ENCODE assay signal across 22 mouse cellular contexts in genomic region chr15:79529935-79530334, GRCm38 (mm10). TPM values are rescaled to one million over a fixed set of nuclear protein-coding genes. Genes with fewer than 3 reads are reported as not detected.
DNase-seq lines count a peak whose midpoint lies in the region; ATAC-seq lines count a peak whose summit lies in the region.
"Had no signal": no experiment of that assay in that cellular context is flagged by ENCODE, and none has a peak within 500 bp of the region (broad histone marks: within the 10 kb centered on the region; RNA-seq: fewer than 3 reads in every experiment).

No protein-coding gene starts in this region.

- no peaks in the 10 kb centered on the region for H3K4me1 ChIP-seq in forebrain, embryonic 15.5 days
- no peaks in the 10 kb centered on the region for H3K4me1 ChIP-seq in forebrain, embryonic 12.5 days
- H3K4me1 ChIP-seq in limb, embryonic 15.5 days, result peaks cover 18% of the 10 kb centered on the region
- no peaks in the 10 kb centered on the region for H3K4me1 ChIP-seq in limb, embryonic 10.5 days
- peaks cover 8% of the 10 kb centered on the region for H3K4me1 ChIP-seq in liver, embryonic 16.5 days (ENCODE audit: control insufficient read depth, low read depth, low read length)
- H3K4me1 ChIP-seq: midbrain, embryonic 12.5 days had no signal

- H3K36me3 ChIP-seq in forebrain, embryonic 15.5 days, result peaks cover 87% of the 10 kb centered on the region
- peaks cover 93% of the 10 kb centered on the region for H3K36me3 ChIP-seq in forebrain, embryonic 12.5 days (replicated peaks)
- peaks cover 89% of the 10 kb centered on the region for H3K36me3 ChIP-seq in limb, embryonic 15.5 days
- H3K36me3 ChIP-seq in limb, embryonic 10.5 days, result peaks cover 92% of the 10 kb centered on the region
- H3K36me3 ChIP-seq in liver, embryonic 16.5 days (ENCODE audit: control insufficient read depth, insufficient read depth), result peaks cover 68% of the 10 kb centered on the region

- no peak overlapping the region for H3K4me2 ChIP-seq in forebrain, embryonic 15.5 days (replicated peaks)
- no peak overlapping the region for H3K4me2 ChIP-seq in forebrain, embryonic 12.5 days
- no peak overlapping the region for H3K4me2 ChIP-seq in limb, embryonic 15.5 days
- H3K4me2 ChIP-seq in liver, embryonic 16.5 days (ENCODE audit: low read depth, low read length), result no peak overlapping the region
- H3K4me2 ChIP-seq: heart, embryonic 11.5 days; hindbrain, embryonic 14.5 days; intestine, embryonic 15.5 days; midbrain, embryonic 12.5 days had no signal

- no peak for DNase-seq in limb, embryonic 10.5 days (ENCODE audit: low spot score)
- peak; percentile 54 for DNase-seq in NIH3T3 (ENCODE audit: low read depth)
- DNase-seq in c-Kit-positive CD71-positive TER-119-positive erythroid progenitor cells, embryonic 14.5 days (ENCODE audit: low spot score), result no peak
- DNase-seq in thymus, postnatal 4 days, result no peak
- DNase-seq: adrenal gland, adult 8-10 months; cerebellum, adult 11 months; cerebellum, postnatal 14 days; forebrain, postnatal 0 days; heart, postnatal 14 days; kidney, postnatal 14 days; lung, adult 18-20 months; right cerebral cortex, postnatal 25 days had no signal

- H3K27me3 ChIP-seq in forebrain, embryonic 15.5 days, result no peaks in the 10 kb centered on the region
- H3K27me3 ChIP-seq in forebrain, embryonic 12.5 days, result no peaks in the 10 kb centered on the region
- no peaks in the 10 kb centered on the region for H3K27me3 ChIP-seq in limb, embryonic 15.5 days
- H3K27me3 ChIP-seq in limb, embryonic 10.5 days (ENCODE audit: low read depth, poor library complexity, severe bottlenecking), result no peaks in the 10 kb centered on the region
- no peaks in the 10 kb centered on the region for H3K27me3 ChIP-seq in liver, embryonic 16.5 days (ENCODE audit: control insufficient read depth, insufficient read depth, low read depth, low read length)
- H3K27me3 ChIP-seq: intestine, embryonic 15.5 days; midbrain, embryonic 12.5 days had no signal

- 0 out of 2 replicates have a peak, but pooled peaks have one; percentile 21 for ATAC-seq in forebrain, embryonic 15.5 days (replicated peaks)
- ATAC-seq in forebrain, embryonic 12.5 days (ENCODE audit: low FRiP score), result no peak
- peak; percentile 12; the same call in 1 of the 2 replicates for ATAC-seq in limb, embryonic 15.5 days (ENCODE audit: insufficient number of reproducible peaks, low FRiP score, low TSS enrichment, low read depth)
- ATAC-seq in liver, embryonic 16.5 days (ENCODE audit: low read depth), result peak; percentile 58
- ATAC-seq: forebrain, postnatal 0 days; intestine, embryonic 15.5 days had no signal

- H3K9ac ChIP-seq in forebrain, embryonic 15.5 days (replicated peaks), result no peak overlapping the region
- H3K9ac ChIP-seq in forebrain, embryonic 12.5 days, result no peak overlapping the region
- H3K9ac ChIP-seq in limb, embryonic 15.5 days, result no peak overlapping the region
- H3K9ac ChIP-seq in liver, embryonic 16.5 days (ENCODE audit: low read depth, low read length), result no peak overlapping the region
- H3K9ac ChIP-seq: forebrain, postnatal 0 days; hindbrain, embryonic 14.5 days; intestine, embryonic 15.5 days; midbrain, embryonic 12.5 days had no signal

- H3K9me3 ChIP-seq in forebrain, embryonic 15.5 days, result no peaks in the 10 kb centered on the region
- no peaks in the 10 kb centered on the region for H3K9me3 ChIP-seq in forebrain, embryonic 12.5 days
- no peaks in the 10 kb centered on the region for H3K9me3 ChIP-seq in limb, embryonic 15.5 days
- no peaks in the 10 kb centered on the region for H3K9me3 ChIP-seq in limb, embryonic 10.5 days (replicated peaks)
- no peaks in the 10 kb centered on the region for H3K9me3 ChIP-seq in liver, embryonic 16.5 days (replicated peaks; ENCODE audit: control insufficient read depth, low read length)
- H3K9me3 ChIP-seq: intestine, embryonic 15.5 days; midbrain, embryonic 12.5 days had no signal

- H3K4me3 ChIP-seq in forebrain, embryonic 15.5 days, result no peak overlapping the region
- no peak overlapping the region for H3K4me3 ChIP-seq in forebrain, embryonic 12.5 days (replicated peaks)
- no peak overlapping the region for H3K4me3 ChIP-seq in limb, embryonic 15.5 days
- H3K4me3 ChIP-seq in limb, embryonic 10.5 days, result no peak overlapping the region
- no peak overlapping the region for H3K4me3 ChIP-seq in liver, embryonic 16.5 days (ENCODE audit: low read depth, low read length)
- H3K4me3 ChIP-seq: intestine, embryonic 15.5 days; midbrain, embryonic 12.5 days had no signal

- WGBS in forebrain, embryonic 15.5 days, result 85% methylated on average over 7 of the region's 7 CpGs
- 89% methylated on average over 7 of the region's 7 CpGs for WGBS in forebrain, embryonic 12.5 days
- WGBS in limb, embryonic 15.5 days, result 60% methylated on average over 7 of the region's 7 CpGs
- 91% methylated on average over 7 of the region's 7 CpGs for WGBS in limb, embryonic 10.5 days
- 77% methylated on average over 7 of the region's 7 CpGs for WGBS in liver, embryonic 16.5 days (ENCODE audit: insufficient replicate concordance)

- H3K27ac ChIP-seq in forebrain, embryonic 15.5 days (replicated peaks), result no peak overlapping the region
- H3K27ac ChIP-seq in forebrain, embryonic 12.5 days, result no peak overlapping the region
- H3K27ac ChIP-seq in limb, embryonic 15.5 days, result no peak overlapping the region
- no peak overlapping the region for H3K27ac ChIP-seq in limb, embryonic 10.5 days
- H3K27ac ChIP-seq in liver, embryonic 16.5 days (ENCODE audit: low read length), result no peak overlapping the region
- H3K27ac ChIP-seq: hindbrain, embryonic 14.5 days; intestine, embryonic 15.5 days; macrophage; midbrain, embryonic 12.5 days had no signal

RNA-seq across cellular contexts. Expression of gene Kdelr3, which starts 13.7 kb away (rescaled TPM):
- polyA plus RNA-seq in forebrain, embryonic 15.5 days (2015; fragmentation: Nextera tagmentation; extraction: Ambion mirVana), result 5.1 and 5.3 TPM in 2 replicates
- polyA plus RNA-seq in forebrain, embryonic 12.5 days (2016; fragmentation: Nextera tagmentation; extraction: Ambion mirVana), result 12.8 and 15.3 TPM in 2 replicates
- 211 and 223 TPM in 2 replicates for polyA plus RNA-seq in limb, embryonic 15.5 days (2015; fragmentation: Nextera tagmentation; extraction: Ambion mirVana)
- polyA plus RNA-seq in limb, embryonic 10.5 days (2016; fragmentation: Nextera tagmentation; extraction: Ambion mirVana), result 4.2 and 9.4 TPM in 2 replicates
- 5.0 and 5.2 TPM in 2 replicates for polyA plus RNA-seq in liver, embryonic 16.5 days (2015; fragmentation: Nextera tagmentation; extraction: Ambion mirVana)
- polyA plus RNA-seq: macrophage had no signal

RNA-seq across cellular contexts. Expression of gene Ddx17, which starts 16.6 kb away (rescaled TPM):
- polyA plus RNA-seq in forebrain, embryonic 15.5 days (2015; fragmentation: Nextera tagmentation; extraction: Ambion mirVana), result 60.1 and 63.7 TPM in 2 replicates
- 76.2 and 77.5 TPM in 2 replicates for polyA plus RNA-seq in forebrain, embryonic 12.5 days (2016; fragmentation: Nextera tagmentation; extraction: Ambion mirVana)
- polyA plus RNA-seq in limb, embryonic 15.5 days (2015; fragmentation: Nextera tagmentation; extraction: Ambion mirVana), result 41.6 and 54.0 TPM in 2 replicates
- polyA plus RNA-seq in limb, embryonic 10.5 days (2016; fragmentation: Nextera tagmentation; extraction: Ambion mirVana), result 44.9 and 51.4 TPM in 2 replicates
- polyA plus RNA-seq in liver, embryonic 16.5 days (2015; fragmentation: Nextera tagmentation; extraction: Ambion mirVana), result 11.3 TPM in 2 replicates

RNA-seq across cellular contexts. Expression of gene Kcnj4, which starts 24.9 kb away (rescaled TPM):
- polyA plus RNA-seq in forebrain, embryonic 15.5 days (2015; fragmentation: Nextera tagmentation; extraction: Ambion mirVana), result 0.20 and 0.33 TPM in 2 replicates
- not detected in 2 replicates for polyA plus RNA-seq in forebrain, embryonic 12.5 days (2016; fragmentation: Nextera tagmentation; extraction: Ambion mirVana)
- not detected in 2 replicates for polyA plus RNA-seq in limb, embryonic 15.5 days (2015; fragmentation: Nextera tagmentation; extraction: Ambion mirVana)
- polyA plus RNA-seq in limb, embryonic 10.5 days (2016; fragmentation: Nextera tagmentation; extraction: Ambion mirVana), result not detected in 2 replicates
- not detected in 2 replicates for polyA plus RNA-seq in liver, embryonic 16.5 days (2015; fragmentation: Nextera tagmentation; extraction: Ambion mirVana)
- polyA plus RNA-seq: heart, embryonic 11.5 days; hindbrain, embryonic 14.5 days; intestine, embryonic 15.5 days; macrophage; midbrain, embryonic 12.5 days; neural tube, embryonic 14.5 days had no signal

Comparison
In these comparisons a context has a peak if more than half of its experiments do, and no peak if none do; other contexts are left out.
1. RNA of gene Kdelr3, which starts 13.7 kb away (polyA plus RNA-seq): 211 to 223 TPM in limb, embryonic 15.5 days; 12.8 to 15.3 TPM in forebrain, embryonic 12.5 days, 4.2 to 9.4 TPM in limb, embryonic 10.5 days, 5.1 to 5.3 TPM in forebrain, embryonic 15.5 days and 5.0 to 5.2 TPM in liver, embryonic 16.5 days; every median in the first group is over 10 times any median in the second.